Mouse (Mus musculus) T-helper 17 cell (primary cell): ENCODE data around the gene Mysm1.

ENCODE experiments used
- in situ Hi-C, 2 experiments: fragments of 300-600 bp; cut with MboI, MseI; formaldehyde crosslinking; loops; 1 replicate in 1 of 2; 2 replicates in 1 of 2; pipeline ENCODE4 v1.15.1; 2025; ENCODE audit warnings: high pct_unique_total_duplicates in 2 of 2

The Mysm1 gene

DNA sequence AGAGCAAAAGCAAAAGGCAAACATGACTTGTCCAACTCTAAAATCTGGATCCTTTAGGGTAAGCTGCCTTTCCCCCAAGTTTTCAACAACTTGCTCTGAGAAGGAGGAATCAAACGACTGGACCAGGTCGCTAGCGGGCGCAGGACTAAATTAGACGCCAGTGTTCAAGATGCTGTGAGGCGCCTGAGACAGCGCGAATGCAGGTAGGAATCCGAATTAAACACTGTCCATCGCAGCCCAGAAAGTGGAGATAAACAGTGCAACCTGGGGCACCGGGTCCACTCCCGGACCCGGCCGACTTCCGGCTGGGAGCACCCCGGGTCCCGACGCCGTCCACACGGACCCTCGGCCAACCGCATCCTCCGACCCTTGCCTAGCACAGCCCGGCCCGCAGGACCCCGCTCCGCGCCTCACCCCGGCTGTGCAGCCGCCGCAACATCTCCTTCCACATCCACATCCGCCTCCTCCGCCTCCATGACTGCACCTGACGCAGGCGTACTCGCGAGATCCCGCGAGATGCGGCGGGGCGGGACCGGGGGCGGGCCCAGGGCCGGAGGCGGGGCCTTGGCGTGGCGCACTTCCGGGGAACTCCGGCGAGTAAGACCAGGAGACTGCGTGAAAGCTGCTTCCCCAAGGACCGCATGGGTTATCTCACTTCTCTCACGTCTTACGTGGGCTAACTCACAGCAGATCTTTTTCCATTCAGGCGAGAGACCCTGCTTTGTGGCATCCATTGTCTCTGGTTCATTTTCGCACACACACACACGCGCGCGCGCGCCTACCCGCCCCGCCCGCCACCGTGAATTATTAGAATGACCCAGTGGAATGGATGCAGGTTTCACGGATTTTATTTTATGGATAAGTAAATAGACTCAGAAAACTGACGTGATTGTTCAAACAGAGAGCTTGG, at the start of gene Mysm1:
Gene Mysm1, minus strand, starts transcription at position 511 of the 910 bp plus-strand sequence.
- in situ Hi-C loops, result no loop called here

DNA sequence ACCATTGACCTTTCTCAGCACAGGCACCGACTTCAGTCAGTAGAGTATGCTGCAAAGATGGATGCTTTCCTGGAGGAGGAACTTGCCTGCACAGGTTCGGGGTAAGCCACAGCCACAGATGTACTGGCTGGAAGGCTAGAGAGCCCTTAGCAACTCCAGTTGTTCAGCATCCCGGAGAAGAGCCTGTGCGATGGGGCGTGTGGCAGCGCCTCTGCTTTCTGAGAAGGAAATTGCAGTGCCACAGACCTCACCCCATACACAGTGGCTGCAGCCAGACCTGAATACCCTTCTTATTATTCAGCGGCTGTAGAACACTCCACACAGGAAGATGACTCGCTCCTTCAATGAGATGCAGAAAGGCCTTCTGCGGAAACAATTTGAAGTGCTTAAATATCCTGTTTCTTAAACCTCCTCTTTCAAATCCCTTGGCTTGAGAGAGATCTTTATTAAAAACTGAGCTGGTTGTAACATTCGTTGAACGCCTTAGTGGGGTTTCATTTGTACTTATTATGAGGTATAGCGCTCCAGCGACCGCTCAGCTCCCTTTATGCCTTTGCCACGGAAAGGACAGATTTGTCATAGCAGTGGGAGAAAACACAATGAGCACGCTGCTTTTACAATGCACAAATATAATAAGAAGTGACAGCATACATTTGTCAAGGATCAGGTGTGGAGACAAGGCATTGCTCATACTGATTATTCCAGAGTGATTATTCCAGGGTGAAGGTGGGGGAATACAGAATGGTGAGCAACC, 47.1 kb upstream of the Mysm1 start:
- in situ Hi-C loops, result no loop called here

DNA sequence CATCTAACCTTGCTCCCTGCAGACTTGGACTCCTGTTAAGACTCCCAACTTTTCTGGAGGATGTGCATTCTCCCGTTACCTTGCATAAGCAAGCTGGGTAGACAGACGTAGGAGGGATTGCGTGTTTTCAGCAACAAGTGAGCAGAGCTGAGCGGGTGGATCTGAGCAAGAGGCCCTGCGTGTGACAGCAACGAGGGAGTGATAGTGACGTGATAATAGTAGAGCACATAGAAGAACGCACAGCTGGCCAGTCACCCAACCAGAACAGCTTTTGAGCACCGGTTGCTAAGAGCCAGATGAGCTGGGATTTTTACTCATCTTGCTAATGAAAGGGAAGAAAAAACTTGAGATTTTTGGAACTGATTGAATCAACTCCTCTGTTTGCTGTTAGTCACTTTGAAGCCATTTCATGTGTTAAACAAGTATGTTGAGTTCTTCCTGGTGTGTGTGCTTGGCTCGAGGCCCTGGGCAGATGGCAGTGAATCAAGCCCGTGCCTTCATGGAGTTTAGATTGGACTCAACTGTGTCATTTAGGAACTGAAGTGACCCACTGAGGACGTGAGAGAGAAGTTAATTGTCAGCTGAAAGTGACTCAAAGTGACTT, 44.6 kb upstream of the Mysm1 start:
- in situ Hi-C loops, result no loop called here

DNA sequence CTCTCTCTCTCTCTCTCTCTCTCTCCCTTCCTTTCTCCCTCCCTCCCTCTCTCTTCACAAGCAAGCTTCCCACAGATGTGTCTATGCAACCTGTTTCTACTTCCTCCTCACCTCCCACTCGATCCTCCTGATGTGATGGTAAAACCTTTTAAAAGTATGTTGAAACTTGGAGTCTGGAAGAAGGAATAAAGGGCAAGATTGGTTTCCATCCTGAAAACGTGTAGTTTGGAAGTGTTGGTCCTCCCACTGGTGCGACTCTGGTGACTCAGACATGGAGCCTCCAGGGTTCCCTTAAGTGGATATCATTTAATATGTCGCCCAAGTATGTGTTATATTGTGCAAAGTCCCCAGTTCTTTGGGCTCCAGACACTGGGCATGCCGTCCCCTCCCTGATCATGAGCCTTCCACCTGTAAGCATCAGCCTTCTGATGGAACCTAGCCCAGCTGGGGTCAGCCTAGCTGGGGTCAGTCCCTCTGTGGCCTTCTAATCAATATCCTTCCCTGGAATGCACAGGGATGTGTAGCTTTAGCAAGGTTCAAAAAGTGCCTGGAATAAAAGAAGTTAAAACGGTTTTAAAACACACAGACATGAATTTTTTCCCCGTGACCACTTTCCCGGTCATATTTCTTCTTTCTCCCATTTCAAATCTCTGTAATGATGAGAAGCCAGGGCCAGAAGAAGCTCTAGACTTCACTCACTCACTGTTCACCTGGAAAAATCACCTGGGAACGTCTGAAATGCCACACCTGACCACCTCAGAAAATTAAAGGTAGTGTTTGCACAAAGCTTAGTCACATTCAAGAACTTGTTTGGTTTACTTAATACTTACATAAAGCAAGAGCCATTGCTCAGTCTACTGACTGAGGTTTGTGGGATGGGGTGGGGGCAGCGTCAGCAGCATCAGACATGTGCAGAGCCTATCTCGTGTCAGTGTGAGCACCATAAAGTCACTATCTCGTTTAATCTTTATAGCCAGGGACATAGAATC, 43.0 kb upstream of the Mysm1 start:
- in situ Hi-C loops, result no loop called here

DNA sequence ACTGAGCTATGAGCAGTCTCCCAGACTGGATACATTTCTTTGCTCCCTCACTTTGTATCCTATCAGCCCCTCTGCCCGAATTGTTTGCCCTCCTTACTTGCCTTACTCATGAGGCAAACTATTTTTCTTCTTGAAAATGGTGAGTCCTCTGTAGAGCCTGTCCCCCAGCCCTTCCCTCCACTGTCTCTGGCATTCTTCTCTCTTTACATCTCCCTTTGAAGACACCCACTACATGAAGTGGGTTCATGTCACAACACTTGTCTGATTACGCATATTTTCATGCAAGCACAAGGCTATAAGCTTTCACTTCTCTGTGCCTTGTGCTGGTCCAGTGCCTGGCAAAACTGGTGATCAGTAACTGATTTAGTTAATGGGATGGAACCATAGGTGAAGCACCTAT, 41.3 kb upstream of the Mysm1 start:
- in situ Hi-C loops, result no loop called here

DNA sequence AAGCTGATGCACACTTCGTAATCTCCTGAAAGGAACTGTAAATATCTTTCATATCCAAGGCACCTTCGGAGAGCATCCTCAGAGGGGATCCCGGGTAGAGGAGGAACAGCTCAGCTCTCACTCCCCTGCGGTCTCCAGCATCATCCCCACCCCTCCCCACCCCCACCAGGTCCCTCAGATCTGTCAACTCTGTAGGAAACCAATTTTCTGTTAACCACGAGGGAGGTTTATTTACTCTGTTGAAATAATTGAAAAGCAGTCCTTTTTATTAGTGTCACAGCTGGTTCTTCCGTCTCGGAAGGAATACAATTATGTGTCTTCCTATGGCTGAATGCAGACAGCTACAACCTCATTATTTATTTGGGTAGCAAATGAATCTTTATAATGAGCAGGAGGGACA, 39.3 kb upstream of the Mysm1 start:
- in situ Hi-C loops, result no loop called here

DNA sequence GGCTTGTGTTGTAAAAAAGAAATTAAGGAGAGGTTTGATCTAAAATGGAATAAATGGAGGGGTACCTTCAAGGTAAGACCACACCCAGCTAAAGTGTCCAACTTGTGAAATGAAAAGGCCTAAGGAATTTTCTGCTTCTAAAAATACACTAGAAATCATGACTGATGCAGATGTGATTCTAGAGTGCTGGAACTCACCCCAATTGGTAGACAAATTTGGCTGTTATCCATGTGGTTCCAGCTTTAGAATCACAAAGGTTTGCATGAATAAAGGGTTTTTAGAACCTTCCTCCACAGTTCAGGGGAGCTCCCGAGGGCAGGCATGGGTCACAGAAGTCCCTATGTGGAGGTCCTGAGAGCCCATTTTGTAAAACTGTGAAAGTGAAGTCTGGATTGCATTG, 33.8 kb upstream of the Mysm1 start:
- in situ Hi-C loops, result no loop called here

DNA sequence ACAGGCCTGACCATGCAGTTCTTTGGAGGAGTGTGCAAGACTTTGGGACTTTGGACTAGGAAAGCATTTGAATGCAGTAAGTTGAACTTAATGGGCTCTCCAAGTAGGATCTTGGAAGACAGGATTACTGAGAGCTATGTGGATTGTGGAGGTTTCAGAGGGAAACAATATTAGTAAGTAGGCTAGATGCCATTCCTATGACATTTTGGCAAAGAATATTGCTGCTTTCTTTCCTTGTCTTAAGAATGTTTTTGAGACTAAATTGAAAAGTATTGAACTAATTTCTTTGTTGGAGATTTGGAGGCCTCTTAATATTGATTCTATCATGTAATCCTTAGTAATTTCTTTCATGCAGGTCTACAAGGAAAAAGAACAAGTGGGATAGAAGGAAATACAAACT, 33.4 kb upstream of the Mysm1 start:
- in situ Hi-C loops, result no loop called here

DNA sequence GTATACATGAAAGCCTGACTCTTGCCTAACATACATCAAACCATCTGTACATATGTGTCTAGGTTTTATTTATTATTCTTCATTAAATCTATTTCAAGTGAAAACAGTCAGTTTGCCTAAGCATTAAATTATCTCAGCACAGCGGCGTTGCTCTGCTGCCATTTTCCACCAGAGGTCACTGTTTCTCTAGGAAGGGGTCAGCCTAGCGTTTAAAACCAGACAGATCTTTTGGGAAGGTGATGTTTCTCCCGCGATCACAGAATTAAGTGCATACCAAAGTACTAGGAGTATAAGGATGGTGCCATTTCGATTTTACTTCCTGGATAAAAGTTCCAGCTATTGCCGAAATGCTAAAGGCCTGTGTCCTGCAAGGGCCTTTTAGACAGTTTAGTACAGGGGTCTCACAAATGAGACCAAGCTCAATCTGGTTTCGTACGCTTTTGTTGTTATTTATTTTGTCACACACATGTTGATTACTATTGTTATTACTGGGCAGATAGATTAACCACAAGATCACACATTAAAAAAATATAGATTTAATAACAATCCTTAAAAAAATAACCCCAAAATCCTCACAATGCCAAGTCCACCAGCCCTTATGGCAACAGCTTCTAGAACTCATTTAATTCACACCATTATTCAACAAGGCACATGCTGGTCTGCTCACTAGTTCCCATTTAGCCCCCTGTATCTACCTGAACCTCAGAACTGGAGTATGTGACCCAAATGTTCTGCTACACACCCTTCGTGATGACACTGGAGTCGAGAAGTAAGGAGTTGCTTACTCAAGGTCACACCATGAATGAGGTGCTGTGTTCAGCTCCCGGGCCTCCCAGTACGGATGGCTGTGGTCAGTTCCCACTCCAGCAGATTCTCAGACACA, 29.5 kb upstream of the Mysm1 start:
- in situ Hi-C loops, result loop anchor here (5.0 kb wide), 3 partner anchors 34 to 864 kb away; no protein-coding TSS in a partner anchor

DNA sequence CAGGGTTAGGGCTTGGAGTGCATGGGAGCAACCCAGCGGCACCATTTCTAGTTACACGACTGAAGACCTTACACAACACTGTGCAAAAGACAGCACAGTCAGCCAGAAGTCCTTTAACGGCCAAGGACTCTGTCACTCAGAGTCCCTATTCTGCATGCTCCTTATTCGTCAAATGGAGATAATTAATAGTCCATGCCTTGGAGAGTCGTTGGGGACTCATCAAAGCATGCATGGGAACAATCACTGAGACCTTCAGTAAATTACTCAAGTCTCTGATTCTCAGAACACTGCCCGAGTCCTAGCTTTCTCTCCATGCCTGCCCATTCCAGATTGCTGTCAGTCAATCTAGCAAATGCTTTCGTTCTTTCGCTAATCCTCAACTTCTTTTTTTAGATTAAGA, 28.9 kb upstream of the Mysm1 start:
- in situ Hi-C loops, result loop anchor here (5.0 kb wide), 3 partner anchors 35 to 865 kb away; no protein-coding TSS in a partner anchor

DNA sequence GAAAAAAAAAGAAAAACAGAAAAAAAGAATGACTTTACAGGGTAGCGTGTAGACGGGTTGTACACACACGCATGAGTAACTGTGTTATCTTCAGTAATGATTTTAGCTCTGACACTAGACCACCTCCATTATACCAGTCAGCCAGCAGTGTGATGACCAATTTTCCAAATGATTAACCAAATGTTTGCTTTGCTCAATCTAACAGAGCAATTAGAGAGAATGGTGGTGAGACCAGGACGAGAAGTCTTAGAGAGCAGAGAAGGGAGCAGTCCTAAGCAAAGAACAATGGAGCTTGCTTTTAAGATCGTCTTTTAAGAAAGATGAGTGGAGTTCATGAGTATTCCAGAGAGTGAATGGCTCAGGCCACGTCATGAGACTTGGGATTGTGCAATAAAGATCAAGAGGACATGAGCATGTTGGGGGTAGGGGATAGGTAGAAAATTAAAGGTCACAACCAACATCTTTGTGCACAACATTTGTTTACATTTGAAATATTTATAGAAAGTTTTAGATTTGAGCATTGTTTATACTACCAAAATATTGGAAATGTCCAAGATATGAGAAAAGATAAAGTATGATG, 26.4 kb upstream of the Mysm1 start:
- in situ Hi-C loops, result loop anchor here (5.0 kb wide), 3 partner anchors 37 to 867 kb away; no protein-coding TSS in a partner anchor

DNA sequence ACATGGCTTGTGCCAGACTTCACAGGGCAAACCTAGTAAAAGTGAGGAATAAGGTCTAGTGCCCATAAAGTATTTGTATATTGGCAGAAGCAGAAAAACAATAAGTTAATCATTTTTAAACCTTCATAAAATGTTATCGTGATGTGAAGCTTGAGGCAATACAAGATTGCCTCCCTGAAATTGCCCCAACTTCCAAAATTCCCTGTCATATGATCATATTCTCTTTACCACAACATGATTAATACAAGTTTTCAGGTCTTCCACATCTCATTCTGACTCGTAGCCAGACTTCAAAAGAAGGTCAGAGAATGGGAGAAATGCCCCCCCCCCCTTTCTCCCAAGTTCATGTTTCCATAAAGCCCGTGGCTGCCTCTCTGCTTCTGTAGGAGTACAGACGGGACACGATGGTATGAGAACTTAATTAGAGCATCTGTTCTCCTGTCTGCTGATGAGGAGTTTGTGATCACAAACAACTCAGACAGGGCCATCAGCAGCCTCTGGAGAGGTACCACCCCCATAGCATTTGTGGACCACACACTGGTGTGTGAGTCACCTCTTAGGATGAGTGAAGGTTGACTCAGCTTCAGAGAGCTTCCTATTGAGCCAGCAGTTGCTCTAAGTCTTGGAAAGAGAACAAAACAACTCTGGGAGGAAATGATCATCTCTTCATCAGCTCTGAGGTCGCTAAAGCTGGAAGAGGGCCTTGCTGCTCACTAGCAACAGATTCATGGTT, 22.3 kb upstream of the Mysm1 start:
- in situ Hi-C loops, result loop anchor here in 1 of 2 experiments (5.0 kb wide), 1 partner anchor 106 kb away; no protein-coding TSS in a partner anchor

DNA sequence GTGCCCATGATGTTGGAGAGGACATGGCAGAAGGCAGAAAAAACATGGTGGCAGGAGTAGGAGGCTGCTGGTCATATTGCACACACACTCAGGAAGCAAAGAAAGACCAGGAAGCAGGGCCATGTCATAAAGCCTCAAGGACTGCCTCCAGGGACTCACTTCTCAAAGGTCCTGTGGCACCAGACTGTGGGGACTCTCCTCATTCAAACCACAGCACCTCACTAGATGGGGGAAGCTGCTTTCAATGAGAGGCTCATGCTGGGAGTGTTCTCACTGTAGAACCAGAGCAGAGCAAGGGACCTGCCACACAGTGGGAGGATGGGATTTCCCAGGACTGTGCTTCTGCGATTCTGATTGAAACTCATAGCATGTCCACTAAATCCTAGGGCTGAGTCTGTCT, 21.2 kb upstream of the Mysm1 start:
- in situ Hi-C loops, result loop anchor here in 1 of 2 experiments (5.0 kb wide), 1 partner anchor 107 kb away; no protein-coding TSS in a partner anchor

DNA sequence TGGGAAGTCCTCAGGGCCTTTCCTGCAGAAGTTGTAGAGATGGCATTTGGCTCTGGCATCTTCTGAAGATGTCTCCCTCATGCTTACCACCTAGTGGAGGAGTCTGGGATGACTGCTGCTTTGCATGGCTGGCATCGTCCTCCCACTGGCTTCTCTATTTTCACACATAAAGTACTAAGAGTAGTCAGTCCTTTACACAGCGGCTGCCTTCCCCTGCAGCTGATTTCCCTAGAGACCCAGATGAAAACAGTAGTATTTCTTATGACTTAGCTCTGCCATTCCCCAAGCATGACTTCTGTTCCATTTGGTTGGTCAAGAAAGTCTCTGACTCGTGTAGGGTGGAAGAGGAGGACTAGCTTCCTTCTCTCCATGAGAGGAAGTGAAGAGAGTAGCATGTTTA, 20.3 kb upstream of the Mysm1 start:
- in situ Hi-C loops, result loop anchor here in 1 of 2 experiments (5.0 kb wide), 1 partner anchor 868 kb away; no protein-coding TSS in a partner anchor

DNA sequence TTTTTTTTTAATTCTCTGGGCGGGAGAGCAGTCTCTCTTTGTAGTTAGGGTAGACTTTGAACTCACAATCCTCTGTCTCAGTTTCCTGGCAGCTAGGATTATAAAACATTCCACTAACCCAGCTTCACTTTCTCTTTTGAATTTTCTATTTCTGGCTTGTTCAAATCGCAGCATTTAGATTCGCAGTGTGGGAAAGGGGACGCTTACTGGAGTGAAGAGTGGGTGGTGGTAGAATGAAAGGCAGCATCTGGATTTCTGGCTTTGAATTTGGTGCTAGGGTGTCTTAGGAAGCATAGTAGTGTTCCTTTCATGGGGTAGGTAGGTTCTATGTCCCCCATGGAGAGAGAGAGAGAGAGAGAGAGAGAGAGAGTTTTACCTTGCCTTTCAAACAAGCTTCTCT, 17.0 kb upstream of the Mysm1 start:
- in situ Hi-C loops, result loop anchor here in 1 of 2 experiments (5.0 kb wide), 1 partner anchor 871 kb away; no protein-coding TSS in a partner anchor

DNA sequence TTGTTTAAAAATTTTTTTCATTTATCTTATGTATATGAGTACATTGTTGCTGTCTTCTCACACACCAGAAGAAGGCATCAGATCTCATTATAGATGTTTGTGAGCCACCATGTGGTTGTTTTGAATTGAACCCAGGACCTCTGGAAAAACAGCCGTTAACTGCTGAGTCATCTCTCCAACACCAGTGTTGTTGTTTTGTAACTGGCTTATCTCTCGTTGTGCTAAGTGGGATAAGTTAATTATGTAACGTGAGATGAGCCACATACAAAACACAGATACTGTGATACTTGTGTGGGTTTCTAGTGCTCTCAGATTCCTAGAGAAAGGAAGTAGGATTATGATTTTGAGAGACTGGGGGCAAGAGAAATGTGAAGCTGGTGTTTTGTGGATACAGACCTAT, 11.3 kb upstream of the Mysm1 start:
- in situ Hi-C loops, result no loop called here

DNA sequence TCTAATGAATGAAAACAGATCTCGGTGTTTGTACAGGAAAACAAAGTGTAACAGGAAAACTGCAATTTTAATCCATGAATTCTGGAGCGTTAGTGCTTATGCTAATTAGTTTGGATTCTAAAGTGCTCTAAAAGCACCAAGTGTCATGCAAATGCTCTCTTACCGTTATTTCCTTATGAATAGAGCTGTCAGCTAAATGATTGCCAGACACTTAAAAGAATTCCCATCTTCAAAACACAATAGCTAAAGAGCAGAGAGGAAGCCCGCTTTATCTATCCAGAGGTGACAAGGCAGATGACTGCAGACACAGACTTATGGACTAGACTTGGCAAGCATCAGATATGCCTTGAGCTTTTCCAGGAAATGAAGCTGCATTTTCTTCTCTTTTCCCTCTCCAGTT, 8.8 kb upstream of the Mysm1 start:
- in situ Hi-C loops, result no loop called here

DNA sequence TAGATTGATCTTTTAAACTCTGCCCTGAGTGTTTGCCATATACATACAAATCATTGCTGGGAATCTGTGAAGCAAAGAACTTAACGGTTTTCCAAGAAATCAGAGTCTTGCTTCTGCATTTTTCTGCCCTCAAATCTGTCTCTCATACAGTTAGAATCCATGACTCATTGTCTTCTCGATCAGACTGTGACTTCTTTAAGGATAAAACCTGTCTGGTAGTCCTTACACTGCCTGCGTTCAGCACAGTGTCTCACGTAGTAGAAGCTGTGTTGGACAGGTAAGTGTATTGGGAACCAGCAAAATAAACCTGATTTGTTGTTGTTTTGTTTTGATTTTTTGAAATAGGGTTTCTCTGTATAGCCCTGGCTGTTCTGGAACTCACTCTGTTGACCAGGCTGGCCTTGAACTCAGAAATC, 608 bp upstream of the Mysm1 start:
- in situ Hi-C loops, result no loop called here

DNA sequence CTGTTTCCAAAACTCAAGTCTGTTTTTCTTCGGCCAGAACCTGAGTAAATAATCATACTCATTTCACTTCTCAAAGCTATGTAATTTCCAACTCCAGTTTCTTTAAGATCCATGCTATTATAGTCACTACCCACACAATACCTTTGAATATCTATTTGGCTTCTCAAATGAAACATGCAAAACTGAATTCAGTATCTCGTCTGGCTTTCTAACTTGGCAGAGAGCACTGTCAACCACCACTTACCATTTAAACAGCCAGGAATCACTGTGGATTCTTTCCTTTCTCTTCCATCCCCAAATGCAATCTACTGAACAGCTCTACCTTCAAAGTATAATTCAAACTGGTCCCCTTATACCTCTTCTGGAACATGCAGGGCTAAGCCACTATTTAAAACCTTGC, 5.6 kb downstream of the Mysm1 start:
- in situ Hi-C loops, result no loop called here
